Mouse (Mus musculus) heart, postnatal 14 days (tissue): Measurements from ENCODE around the gene Pgf. TPM values are rescaled to one million over a fixed set of nuclear protein-coding genes. Genes with fewer than 3 reads are reported as not detected.

ENCODE experiments used
- DNase-seq, 2 experiments: peaks; one replicate each; pipeline ENCODE4 v3.0.0; 2021 to 2022
- intact Hi-C: fragments of 180-260 bp; cut with DNase I; formaldehyde crosslinking; loops from one replicate; pipeline ENCODE4 v1.15.1; 2025
- total RNA-seq, 2 experiments: library from RNA; stranded (reverse); gene quantifications; 2 replicates each; pipeline ENCODE4 v1.2.3; 2021

Pgf gene
- total RNA-seq, 2 experiments from 2014 or later: 3.5 to 4.6 TPM

- intact Hi-C loops: loop anchor here (10.0 kb wide), 1 partner anchor 351 kb away; no protein-coding TSS in a partner anchor
- DNase-seq: no peak
Measured at GRCm38 (mm10) chr12:85134043-85134794, 43.4 kb downstream of the Pgf start.

- no peak for DNase-seq
- intact Hi-C loops: loop anchor here (10.0 kb wide), 1 partner anchor 353 kb away; no protein-coding TSS in a partner anchor
Measured at GRCm38 (mm10) chr12:85131361-85131760, 46.2 kb downstream of the Pgf start.

DNA sequence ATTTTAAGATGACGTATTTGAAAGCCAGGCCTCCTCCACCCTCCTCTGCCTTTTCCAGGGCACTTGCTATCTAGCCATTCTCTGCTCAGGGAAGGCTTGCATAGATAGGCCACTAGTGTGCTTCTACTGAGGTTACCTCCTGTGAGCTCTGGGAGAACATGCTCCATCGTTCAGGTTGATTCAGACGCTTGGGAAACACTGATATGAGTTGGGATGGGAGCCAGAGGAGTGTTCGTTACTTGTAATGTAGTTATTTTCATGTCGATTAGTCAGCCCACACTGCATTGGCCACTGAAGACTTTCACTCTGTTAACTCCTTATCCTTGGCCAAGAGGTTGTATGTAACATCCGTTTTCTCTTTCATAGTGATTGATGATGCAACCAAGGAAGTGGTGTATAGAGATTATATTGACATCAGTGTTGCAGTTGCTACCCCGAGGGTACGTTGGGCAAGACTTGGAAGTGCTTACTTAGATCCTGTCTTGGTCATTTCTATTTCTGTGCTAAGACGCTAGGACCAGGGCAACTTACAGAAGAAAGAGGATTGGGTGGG is 48.1 kb downstream of the Pgf start:
- intact Hi-C loops: no loop called here
- DNase-seq: no peak

- intact Hi-C loops: no loop called here
- DNase-seq: no peak
Measured at GRCm38 (mm10) chr12:85126986-85127603, 50.5 kb downstream of the Pgf start.

GRCm38 (mm10) chr12:85124751-85125150 is 52.8 kb downstream of the Pgf start:
- DNase-seq: no peak
- intact Hi-C loops: no loop called here

DNA sequence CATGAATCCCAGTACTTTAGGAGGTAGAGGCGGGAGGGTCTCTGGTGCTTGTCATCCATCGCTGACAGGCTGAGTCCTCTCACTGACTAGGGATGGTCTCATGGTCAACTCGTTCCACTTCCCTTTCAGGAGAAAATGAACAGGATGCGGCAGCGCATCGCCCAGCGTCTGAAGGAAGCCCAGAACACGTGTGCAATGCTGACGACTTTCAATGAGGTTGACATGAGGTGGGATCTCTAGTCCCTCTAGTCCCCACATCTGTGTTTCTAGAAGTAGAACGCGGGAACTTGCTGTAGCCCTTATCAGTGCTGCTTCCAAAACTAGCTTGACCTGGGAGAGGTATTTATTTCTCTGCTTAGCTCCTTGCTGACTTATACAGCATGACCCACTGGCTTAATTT is 53.9 kb downstream of the Pgf start:
- intact Hi-C loops: no loop called here
- no peak for DNase-seq

- intact Hi-C loops: no loop called here
Measured at GRCm38 (mm10) chr12:85123108-85123530, 54.5 kb downstream of the Pgf start.

DNA sequence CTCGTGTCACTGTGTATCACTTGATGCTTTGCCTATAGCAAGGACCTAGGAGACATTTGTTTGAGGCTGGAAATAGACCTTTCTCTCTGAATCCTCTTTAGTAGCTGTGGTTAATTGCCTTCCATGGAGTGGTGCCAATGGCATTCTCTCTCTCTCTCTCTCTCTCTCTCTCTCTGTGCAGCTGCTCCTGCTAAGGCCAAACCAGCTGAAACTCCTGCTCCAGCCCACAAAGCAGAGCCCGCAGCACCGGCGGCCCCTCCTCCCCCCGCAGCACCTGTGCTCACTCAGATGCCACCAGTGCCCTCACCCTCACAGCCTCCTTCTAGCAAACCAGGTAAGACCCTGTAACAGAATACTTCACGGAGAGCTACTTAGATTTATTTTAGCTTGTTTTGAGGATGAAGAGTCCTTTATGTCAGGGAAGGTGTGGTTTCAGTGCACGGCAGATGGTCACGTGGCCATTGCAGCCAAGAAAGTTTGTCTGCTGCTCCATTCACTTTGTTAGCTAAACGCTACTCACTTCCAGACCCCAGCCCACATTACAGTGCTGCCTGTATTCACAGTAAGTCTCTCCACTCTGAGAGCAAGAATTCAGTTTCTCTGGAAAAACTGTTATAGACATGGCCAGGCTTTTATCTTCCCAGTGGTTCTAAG is 55.7 kb downstream of the Pgf start:
- no peak for DNase-seq
- intact Hi-C loops: no loop called here

More at GRCm38 (mm10) chr12:85123108-85123530, 54.5 kb downstream of the Pgf start:
- DNase-seq: no peak

Other genes starting within 250 kb of the Pgf start
- 10 to 100 TPM; 30.1 to 37.1 TPM for gene Fcf1, start 206.9 kb downstream of the Pgf start, total RNA-seq
- 10 to 100 TPM; 33.6 to 38.9 TPM for gene Arel1, start 206.9 kb downstream of the Pgf start, total RNA-seq
- 10 to 100 TPM; 31.3 to 32.5 TPM for gene Ylpm1, start 181.5 kb downstream of the Pgf start, total RNA-seq
- 1 to 10 TPM; 1.1 to 2.7 TPM for gene Prox2, start 67.0 kb downstream of the Pgf start, total RNA-seq
- 100 to 1,000 TPM; 713 to 718 TPM for gene Dlst, start 67.0 kb downstream of the Pgf start, total RNA-seq
- gene Rps6kl1, start 26.5 kb downstream of the Pgf start, total RNA-seq: 1 to 10 TPM; 4.3 to 4.8 TPM
- 10 to 100 TPM; 47.0 to 50.4 TPM for gene Eif2b2, start 41.7 kb upstream of the Pgf start, total RNA-seq
- gene Mlh3, start 92.8 kb upstream of the Pgf start, total RNA-seq: 1 to 10 TPM; 8.3 to 8.6 TPM
- 10 to 100 TPM; 19.2 to 20.3 TPM for gene Acyp1, start 110.6 kb upstream of the Pgf start, total RNA-seq
- 1 to 10 TPM; 1.5 to 2.2 TPM for gene Zc2hc1c, start 110.8 kb upstream of the Pgf start, total RNA-seq
- gene Nek9, start 161.6 kb upstream of the Pgf start, total RNA-seq: 10 to 100 TPM; 75.6 to 75.8 TPM
- gene Tmed10, start 197.1 kb upstream of the Pgf start, total RNA-seq: 100 to 1,000 TPM; 150 to 157 TPM